Mouse (Mus musculus) inflammation-experienced regulatory T-cells, adult 6 months (primary cell): ENCODE measurements around the gene Zfp827. TPM values are rescaled to one million over a fixed set of nuclear protein-coding genes. Genes with fewer than 3 reads are reported as not detected.

Source experiments
- ATAC-seq: one replicate; pipeline ENCODE4 v1.8.0; 2017
- polyA plus RNA-seq, 3 experiments: library from polyadenylated mRNA; unstranded; fragments of 100-300 nt; shearing (Covaris generic); gene quantifications; one replicate each; pipeline ENCODE4 v1.2.1; 2017

The Zfp827 gene
- polyA plus RNA-seq, 3 experiments from 2014 or later = 2.0 to 7.7 (median 6.2) TPM

GRCm38 (mm10) chr8:79161172-79161778 lies 133.0 kb downstream of the Zfp827 start:
- ATAC-seq = peak; percentile 97

GRCm38 (mm10) chr8:79162533-79163308 lies 134.5 kb downstream of the Zfp827 start:
- no peak for ATAC-seq

- ATAC-seq = no peak
Measured at GRCm38 (mm10) chr8:79164336-79164735, 136.1 kb downstream of the Zfp827 start.

- ATAC-seq = no peak
Measured at GRCm38 (mm10) chr8:79165276-79165675, 137.0 kb downstream of the Zfp827 start.

GRCm38 (mm10) chr8:79173606-79174005 lies 145.4 kb downstream of the Zfp827 start:
- ATAC-seq = no peak

GRCm38 (mm10) chr8:79175991-79176390 lies 147.8 kb downstream of the Zfp827 start:
- no peak for ATAC-seq

- no peak for ATAC-seq
Measured at GRCm38 (mm10) chr8:79179678-79180077, 151.4 kb downstream of the Zfp827 start.

GRCm38 (mm10) chr8:79185488-79185887 lies 157.3 kb downstream of the Zfp827 start:
- ATAC-seq = no peak

GRCm38 (mm10) chr8:79190071-79190470 lies 161.8 kb downstream of the Zfp827 start:
- ATAC-seq = no peak

- no peak for ATAC-seq
Measured at GRCm38 (mm10) chr8:79196481-79196880, 168.2 kb downstream of the Zfp827 start.

GRCm38 (mm10) chr8:79198675-79199074 lies 170.4 kb downstream of the Zfp827 start:
- no peak for ATAC-seq

GRCm38 (mm10) chr8:79201446-79202147 lies 173.4 kb downstream of the Zfp827 start:
- no peak for ATAC-seq

- no peak for ATAC-seq
Measured at GRCm38 (mm10) chr8:79206895-79207294, 178.7 kb downstream of the Zfp827 start.

GRCm38 (mm10) chr8:79208181-79208580 lies 179.9 kb downstream of the Zfp827 start:
- no peak for ATAC-seq

GRCm38 (mm10) chr8:79208691-79209640 lies 180.7 kb downstream of the Zfp827 start:
- no peak for ATAC-seq

GRCm38 (mm10) chr8:79209641-79210358 lies 181.6 kb downstream of the Zfp827 start:
- ATAC-seq = peak; percentile 56

- no peak for ATAC-seq
Measured at GRCm38 (mm10) chr8:79211630-79212029, 183.4 kb downstream of the Zfp827 start.

GRCm38 (mm10) chr8:79222106-79222751 lies 194.0 kb downstream of the Zfp827 start:
- ATAC-seq = no peak

GRCm38 (mm10) chr8:79222752-79223141 lies 194.5 kb downstream of the Zfp827 start:
- ATAC-seq = no peak

- no peak for ATAC-seq
Measured at GRCm38 (mm10) chr8:79224363-79224762, 196.1 kb downstream of the Zfp827 start.

GRCm38 (mm10) chr8:79225586-79225985 lies 197.3 kb downstream of the Zfp827 start:
- no peak for ATAC-seq
